Mouse (Mus musculus) bone marrow, adult 2 months (tissue): ENCODE measurements at regions not wholly inside any gene's neighbourhood (a gene's known extent, or its start where the extent isn't known, plus 50 kb on each side); places are given as distances from the start of the nearest gene placed in this dataset.

ENCODE experiments used
- CTCF ChIP-seq: fragments of 200-500 bp; IDR thresholded peaks from 2 replicates; pipeline ENCODE4 v1.5.1; 2011; ENCODE audit warnings: low read length, control low read depth; ENCODE audit not compliant: control insufficient read depth, insufficient read depth
- POLR2A ChIP-seq: fragments of 200-500 bp; IDR thresholded peaks from 2 replicates; pipeline ENCODE4 v1.6.1; 2011; ENCODE audit warnings: low read depth, mild to moderate bottlenecking, control low read depth, low read length, borderline replicate concordance; ENCODE audit not compliant: control insufficient read depth

DNA sequence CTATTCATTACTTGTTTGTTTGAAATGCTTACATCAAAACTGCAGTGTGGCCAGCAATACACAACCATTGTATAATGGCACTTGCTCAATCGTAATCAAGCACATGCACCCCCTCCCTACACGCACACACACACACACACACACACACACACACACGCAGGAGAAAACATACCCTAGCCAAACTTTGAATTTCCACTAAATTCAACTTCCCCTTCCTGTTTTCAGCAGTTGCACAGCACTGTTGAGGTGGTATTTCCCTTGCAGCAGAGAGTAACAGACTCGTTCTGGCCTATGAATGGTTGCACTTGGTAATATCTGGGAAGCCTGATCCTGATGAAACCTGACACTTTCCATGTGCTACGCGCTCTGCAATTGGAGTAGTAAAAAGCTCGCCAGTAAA, 173.8 kb downstream of the Rap2a start:
- TF ChIP-seq CTCF (no peak), POLR2A (no peak)
